Mouse (Mus musculus): ENCODE data around the gene Clybl. TPM values are rescaled to one million over a fixed set of nuclear protein-coding genes. Genes with fewer than 3 reads are reported as not detected.

Gene Clybl
- total and polyA plus RNA-seq, 3 experiments: 16.5 to 25.7 (median 18.7) TPM

GRCm38 (mm10) chr14:122350766-122351165 is 169.3 kb downstream of the Clybl start:
- Histone ChIP-seq H3K9ac (ENCODE audit: insufficient read depth, low read depth) (no peak overlapping the region), H3K79me2 (replicated peaks; ENCODE audit: control insufficient read depth, extremely low read depth, insufficient read depth, poor library complexity, severe bottlenecking) (no peaks in the 10 kb centered on the region), H3K27me3 (replicated peaks) (no peaks in the 10 kb centered on the region), H3K27ac (ENCODE audit: insufficient read depth, low read depth) (no peak overlapping the region), H3K4me1 (ENCODE audit: control insufficient read depth in 1 of 2, insufficient read depth in 2 of 2) (0 out of 4 replicates have a peak, but pooled peaks cover 0 to 2% of the 10 kb centered on the region in 2 experiments), H3K4me3 (replicated peaks in 1 of 3; ENCODE audit: low read depth in 2 of 3, low read length in 2 of 3, poor library complexity in 1 of 3) (no peak overlapping the region), H3K4me2 (ENCODE audit: insufficient read depth, low read depth, poor library complexity, severe bottlenecking) (no peak overlapping the region), H3K9me3 (replicated peaks; ENCODE audit: low read length) (no peaks in the 10 kb centered on the region), H3K36me3 (replicated peaks in 1 of 2; ENCODE audit: control insufficient read depth in 1 of 2, insufficient read depth in 1 of 2, low read length in 1 of 2) (no peaks in the 10 kb centered on the region)
- in situ Hi-C loops (cut with MboI; ENCODE audit: low pct_ligation_motif_present, low pct_unique_long_range_greater_than_20kb, low sequenced_read_pairs): no loop called here
- TF ChIP-seq SMC3 (IDR thresholded peaks at IDR 0.05; ENCODE audit: low read depth, low read length): no peak
- TF ChIP-seq NELFE (IDR thresholded peaks at IDR 0.05; ENCODE audit: low read depth, low read length): no peak
- TF ChIP-seq RCOR1 (conservative IDR thresholded peaks at IDR 0.05; ENCODE audit: low read depth, low read length): no peak
- TF ChIP-seq MXI1 (IDR thresholded peaks at IDR 0.05; ENCODE audit: low read depth, low read length): no peak
- TF ChIP-seq ZKSCAN1 (IDR thresholded peaks at IDR 0.05; ENCODE audit: borderline replicate concordance, low read depth, low read length): no peak
- no peak for TF ChIP-seq USF1 (IDR thresholded peaks at IDR 0.05; ENCODE audit: low read depth, low read length)
- TF ChIP-seq MEF2A (IDR thresholded peaks at IDR 0.05; ENCODE audit: borderline replicate concordance, low read depth, low read length): no peak
- dilution Hi-C loops (cut with MboI; ENCODE audit: extremely low pct_ligation_motif_present, extremely low pct_unique_long_range_greater_than_20kb, low sequenced_read_pairs): no loop called here
- no peak for DNase-seq (ENCODE audit: extremely low read depth)

- Histone ChIP-seq H3K27me3 (replicated peaks) (no peaks in the 10 kb centered on the region), H3K27ac (ENCODE audit: insufficient read depth, low read depth) (no peak overlapping the region), H3K4me2 (ENCODE audit: insufficient read depth, low read depth, poor library complexity, severe bottlenecking) (no peak overlapping the region), H3K9ac (ENCODE audit: insufficient read depth, low read depth) (no peak overlapping the region), H3K9me3 (replicated peaks; ENCODE audit: low read length) (no peaks in the 10 kb centered on the region), H3K36me3 (replicated peaks in 1 of 2; ENCODE audit: control insufficient read depth in 1 of 2, insufficient read depth in 1 of 2, low read length in 1 of 2) (no peaks in the 10 kb centered on the region), H3K4me3 (replicated peaks in 1 of 3; ENCODE audit: low read depth in 2 of 3, low read length in 2 of 3, poor library complexity in 1 of 3) (no peak overlapping the region), H3K79me2 (replicated peaks; ENCODE audit: control insufficient read depth, extremely low read depth, insufficient read depth, poor library complexity, severe bottlenecking) (no peaks in the 10 kb centered on the region), H3K4me1 (ENCODE audit: control insufficient read depth in 1 of 2, insufficient read depth in 2 of 2) (peaks cover 5 to 10% of the 10 kb centered on the region in 2 experiments; a peak in 3 of 4 replicates)
- no peak for TF ChIP-seq CHD1 (IDR thresholded peaks at IDR 0.05; ENCODE audit: low read depth, low read length)
- TF ChIP-seq HCFC1 (IDR thresholded peaks at IDR 0.05; ENCODE audit: low read depth, low read length): no peak
- no peak for TF ChIP-seq UBTF (IDR thresholded peaks at IDR 0.05; ENCODE audit: low read depth, low read length)
- TF ChIP-seq POLR2A (IDR thresholded peaks at IDR 0.05; ENCODE audit: low read depth, low read length): no peak
- no peak for TF ChIP-seq MXI1 (IDR thresholded peaks at IDR 0.05; ENCODE audit: low read depth, low read length)
- no peak for TF ChIP-seq ZC3H11A (IDR thresholded peaks at IDR 0.05; ENCODE audit: low read depth, low read length)
- no peak for TF ChIP-seq USF2 (conservative IDR thresholded peaks at IDR 0.05; ENCODE audit: low read depth, low read length)
- dilution Hi-C loops (cut with MboI; ENCODE audit: extremely low pct_ligation_motif_present, extremely low pct_unique_long_range_greater_than_20kb, low sequenced_read_pairs) (no loop called here), in situ Hi-C loops (cut with MboI; ENCODE audit: low pct_ligation_motif_present, low pct_unique_long_range_greater_than_20kb, low sequenced_read_pairs) (no loop called here)
- DNase-seq (ENCODE audit: extremely low read depth): no peak
These were observed 175.8 kb downstream of the Clybl start for GRCm38 (mm10) chr14:122357316-122357715.

- H3K27me3 ChIP-seq (replicated peaks): no peaks in the 10 kb centered on the region
- no peak overlapping the region for H3K27ac ChIP-seq (ENCODE audit: insufficient read depth, low read depth)
- no peaks in the 10 kb centered on the region for H3K79me2 ChIP-seq (replicated peaks; ENCODE audit: control insufficient read depth, extremely low read depth, insufficient read depth, poor library complexity, severe bottlenecking)
- 0 out of 2 replicates have a peak overlapping the region, but pooled peaks have one; percentile 14 for H3K4me2 ChIP-seq (ENCODE audit: insufficient read depth, low read depth, poor library complexity, severe bottlenecking)
- H3K36me3 ChIP-seq (replicated peaks in 1 of 2; ENCODE audit: control insufficient read depth in 1 of 2, insufficient read depth in 1 of 2, low read length in 1 of 2): no peaks in the 10 kb centered on the region
- TF ChIP-seq RCOR1 (conservative IDR thresholded peaks at IDR 0.05; ENCODE audit: low read depth, low read length) (no peak), POLR2AphosphoS2 (IDR thresholded peaks at IDR 0.05; ENCODE audit: low read depth, low read length) (no peak), E2F4 (IDR thresholded peaks at IDR 0.05; ENCODE audit: insufficient replicate concordance, low read depth, low read length) (no peak)
- dilution Hi-C loops (cut with MboI; ENCODE audit: extremely low pct_ligation_motif_present, extremely low pct_unique_long_range_greater_than_20kb, low sequenced_read_pairs) (no loop called here), in situ Hi-C loops (cut with MboI; ENCODE audit: low pct_ligation_motif_present, low pct_unique_long_range_greater_than_20kb, low sequenced_read_pairs) (no loop called here)
- peaks cover 5 to 10% of the 10 kb centered on the region in 2 experiments; a peak in 3 of 4 replicates for H3K4me1 ChIP-seq (ENCODE audit: control insufficient read depth in 1 of 2, insufficient read depth in 2 of 2)
- no peak for DNase-seq (ENCODE audit: extremely low read depth)
- no peaks in the 10 kb centered on the region for H3K9me3 ChIP-seq (replicated peaks; ENCODE audit: low read length)
- H3K4me3 ChIP-seq (replicated peaks in 1 of 3; ENCODE audit: low read depth in 2 of 3, low read length in 2 of 3, poor library complexity in 1 of 3): no peak overlapping the region
- H3K9ac ChIP-seq (ENCODE audit: insufficient read depth, low read depth): no peak overlapping the region
These were observed 177.1 kb downstream of the Clybl start for GRCm38 (mm10) chr14:122358592-122358991.

Measured in CH12.LX (cell line).